In genomic region chr2:127449691-127450090, GRCm38 (mm10) we compare ENCODE assay signal across 17 mouse cellular contexts. TPM values are rescaled to one million over a fixed set of nuclear protein-coding genes. Genes with fewer than 3 reads are reported as not detected.
DNase-seq lines count a peak whose midpoint lies in the region; ATAC-seq and TF ChIP-seq lines count a peak whose summit lies in the region.
"Had no signal": no experiment of that assay in that cellular context is flagged by ENCODE, and none has a peak within 500 bp of the region (broad histone marks: within the 10 kb centered on the region; RNA-seq: fewer than 3 reads in every experiment).

No protein-coding gene starts in this region.

- peak; percentile 34; the same call in 1 of the 2 replicates for ATAC-seq in heart, embryonic 12.5 days (ENCODE audit: insufficient number of reproducible peaks, low FRiP score)
- no peak for ATAC-seq in stomach, postnatal 0 days (ENCODE audit: low FRiP score, low TSS enrichment)
- ATAC-seq: forebrain, embryonic 16.5 days; intestine, embryonic 15.5 days had no signal

- no peak overlapping the region for H3K9ac ChIP-seq in heart, embryonic 12.5 days
- no peak overlapping the region for H3K9ac ChIP-seq in stomach, postnatal 0 days (ENCODE audit: low read length)
- H3K9ac ChIP-seq: embryonic facial prominence, embryonic 15.5 days; intestine, embryonic 15.5 days; limb, embryonic 12.5 days; midbrain, embryonic 12.5 days had no signal

- peaks cover 23% of the 10 kb centered on the region for H3K4me1 ChIP-seq in heart, embryonic 12.5 days (replicated peaks)
- H3K4me1 ChIP-seq in embryonic facial prominence, embryonic 10.5 days = peaks cover 13% of the 10 kb centered on the region
- no peaks in the 10 kb centered on the region for H3K4me1 ChIP-seq in stomach, postnatal 0 days (replicated peaks; ENCODE audit: control insufficient read depth, insufficient read depth)
- H3K4me1 ChIP-seq: midbrain, embryonic 12.5 days had no signal

- H3K4me3 ChIP-seq in heart, embryonic 12.5 days = no peak overlapping the region
- H3K4me3 ChIP-seq in embryonic facial prominence, embryonic 10.5 days = no peak overlapping the region
- H3K4me3 ChIP-seq in stomach, postnatal 0 days (ENCODE audit: low read depth, low read length) = no peak overlapping the region
- H3K4me3 ChIP-seq: embryonic facial prominence, embryonic 15.5 days; intestine, embryonic 15.5 days; limb, embryonic 12.5 days; midbrain, embryonic 12.5 days had no signal

- no peaks in the 10 kb centered on the region for H3K36me3 ChIP-seq in heart, embryonic 12.5 days
- H3K36me3 ChIP-seq in embryonic facial prominence, embryonic 10.5 days (replicated peaks) = no peaks in the 10 kb centered on the region
- H3K36me3 ChIP-seq in stomach, postnatal 0 days (ENCODE audit: control insufficient read depth, insufficient read depth, low read length) = no peaks in the 10 kb centered on the region
- H3K36me3 ChIP-seq: embryonic facial prominence, embryonic 15.5 days; G1E; intestine, embryonic 15.5 days; limb, embryonic 12.5 days; midbrain, embryonic 12.5 days had no signal

- no peak overlapping the region; the same call in 1 of the 2 replicates for H3K4me2 ChIP-seq in heart, embryonic 12.5 days
- H3K4me2 ChIP-seq in stomach, postnatal 0 days (replicated peaks; ENCODE audit: low read depth) = no peak overlapping the region
- H3K4me2 ChIP-seq: embryonic facial prominence, embryonic 15.5 days; intestine, embryonic 15.5 days; limb, embryonic 12.5 days; midbrain, embryonic 12.5 days had no signal

- no peak for DNase-seq in heart, adult 8-10 months (ENCODE audit: low spot score)
- peak; percentile 37 for DNase-seq in ES-CJ7 (ENCODE audit: low read depth, low spot score)
- peak; percentile 26 for DNase-seq in embryonic facial prominence, embryonic 10.5 days (ENCODE audit: low spot score)
- DNase-seq in kidney, postnatal 10 days = peak; percentile 83
- DNase-seq in spleen, adult 12 weeks (ENCODE audit: low spot score) = no peak
- no peak for DNase-seq in stomach, postnatal 0 days (ENCODE audit: low spot score)
- DNase-seq in ovary, postnatal 36 days (ENCODE audit: low spot score) = no peak
- DNase-seq: gastrocnemius, postnatal 25 days; thymus, adult 18-20 months had no signal

- peaks cover 14% of the 10 kb centered on the region for H3K27me3 ChIP-seq in heart, embryonic 12.5 days (replicated peaks)
- H3K27me3 ChIP-seq in embryonic facial prominence, embryonic 10.5 days (replicated peaks; ENCODE audit: low read depth, poor library complexity, severe bottlenecking) = peaks cover 39% of the 10 kb centered on the region
- H3K27me3 ChIP-seq in stomach, postnatal 0 days (ENCODE audit: control insufficient read depth, insufficient read depth, low read length) = no peaks in the 10 kb centered on the region; the same call in 1 of the 2 replicates
- H3K27me3 ChIP-seq: intestine, embryonic 15.5 days had no signal

- no peak for TF ChIP-seq CTCF in stomach, postnatal 0 days (IDR thresholded peaks at IDR 0.05; ENCODE audit: low read depth)

- WGBS in heart, embryonic 12.5 days = 28% methylated on average over 7 of the region's 7 CpGs
- 43% methylated on average over 7 of the region's 7 CpGs for WGBS in embryonic facial prominence, embryonic 10.5 days
- 19% methylated on average over 7 of the region's 7 CpGs for WGBS in stomach, postnatal 0 days

- no peak for TF ChIP-seq EP300 in stomach, postnatal 0 days (optimal IDR thresholded peaks at IDR 0.05)

- H3K27ac ChIP-seq in heart, embryonic 12.5 days (ENCODE audit: poor library complexity, severe bottlenecking) = no peak overlapping the region
- H3K27ac ChIP-seq in embryonic facial prominence, embryonic 10.5 days (replicated peaks) = no peak overlapping the region
- no peak overlapping the region for H3K27ac ChIP-seq in stomach, postnatal 0 days (replicated peaks)
- H3K27ac ChIP-seq: embryonic facial prominence, embryonic 15.5 days; intestine, embryonic 15.5 days; limb, embryonic 12.5 days; midbrain, embryonic 12.5 days had no signal

- no peaks in the 10 kb centered on the region for H3K9me3 ChIP-seq in heart, embryonic 12.5 days (replicated peaks)
- H3K9me3 ChIP-seq in embryonic facial prominence, embryonic 10.5 days = no peaks in the 10 kb centered on the region
- no peaks in the 10 kb centered on the region for H3K9me3 ChIP-seq in stomach, postnatal 0 days (ENCODE audit: control insufficient read depth, low read length)
- H3K9me3 ChIP-seq: embryonic facial prominence, embryonic 15.5 days; G1E; intestine, embryonic 15.5 days; limb, embryonic 12.5 days; midbrain, embryonic 12.5 days had no signal

RNA-seq across cellular contexts. Expression of gene Fahd2a, which starts 5.3 kb away (rescaled TPM):
- polyA plus RNA-seq in heart, embryonic 12.5 days (2016; fragmentation: Nextera tagmentation; extraction: Ambion mirVana) = 26.2 and 29.0 TPM in 2 replicates
- 10 to 100 TPM; 42.1 to 59.5 (median 52.5) TPM for total RNA-seq in heart, adult 8-10 months (2022)
- polyA plus RNA-seq in embryonic facial prominence, embryonic 10.5 days (2016; fragmentation: Nextera tagmentation; extraction: Ambion mirVana) = 22.9 and 23.1 TPM in 2 replicates
- polyA plus RNA-seq in stomach, postnatal 0 days (2015; fragmentation: Nextera tagmentation; extraction: Ambion mirVana) = 27.3 and 30.9 TPM in 2 replicates

RNA-seq across cellular contexts. Expression of gene Gpat2, which starts 24.7 kb away (rescaled TPM):
- polyA plus RNA-seq in heart, embryonic 12.5 days (2016; fragmentation: Nextera tagmentation; extraction: Ambion mirVana) = 0.44 and 0.45 TPM in 2 replicates
- total RNA-seq in heart, adult 8-10 months (2022) = not detected
- 0.12 and 0.26 TPM in 2 replicates for polyA plus RNA-seq in embryonic facial prominence, embryonic 10.5 days (2016; fragmentation: Nextera tagmentation; extraction: Ambion mirVana)
- polyA plus RNA-seq in stomach, postnatal 0 days (2015; fragmentation: Nextera tagmentation; extraction: Ambion mirVana) = 0.34 TPM in 2 replicates
- total RNA-seq: G1E; gastrocnemius, postnatal 25 days; hematopoietic stem cell, adult 5-6 weeks had no signal
- polyA plus RNA-seq: G1E; midbrain, embryonic 12.5 days had no signal

Comparison
In these comparisons a context has a peak if more than half of its experiments do, and no peak if none do; other contexts are left out.
1. DNase-seq: peak in ES-CJ7 (single experiment), embryonic facial prominence, embryonic 10.5 days (single experiment) and kidney, postnatal 10 days (single experiment); none in heart, adult 8-10 months (single experiment), spleen, adult 12 weeks (single experiment), stomach, postnatal 0 days (single experiment) and ovary, postnatal 36 days (single experiment).